Mouse (Mus musculus) small intestine, adult 2 months (tissue): ENCODE data around the gene Gipc2. TPM values are rescaled to one million over a fixed set of nuclear protein-coding genes. Genes with fewer than 3 reads are reported as not detected.

Source experiments
- H3K27ac ChIP-seq: fragments of 200-500 bp; 2 replicates; pipeline ENCODE4 v1.5.1; 2012; ENCODE audit warnings: low read depth, low read length, control low read depth, inconsistent platforms; ENCODE audit not compliant: insufficient read depth
- H3K27me3 ChIP-seq: fragments of 200-500 bp; 2 replicates; pipeline ENCODE4 v1.6.1; 2012; ENCODE audit warnings: mild to moderate bottlenecking, moderate library complexity, low read length, inconsistent platforms; ENCODE audit not compliant: control insufficient read depth, insufficient read depth
- H3K36me3 ChIP-seq: fragments of 200-500 bp; 2 replicates; pipeline ENCODE4 v1.6.1; 2012; ENCODE audit warnings: mild to moderate bottlenecking, low read length, control low read depth, inconsistent platforms; ENCODE audit not compliant: control insufficient read depth, insufficient read depth
- H3K4me1 ChIP-seq: fragments of 200-500 bp; 2 replicates; pipeline ENCODE4 v1.6.1; 2012; ENCODE audit warnings: low read length, inconsistent platforms, mixed read lengths; ENCODE audit not compliant: control insufficient read depth, insufficient read depth, insufficient read length
- H3K4me3 ChIP-seq: fragments of 200-500 bp; 2 replicates; pipeline ENCODE4 v1.5.1; 2012; ENCODE audit warnings: low read depth, mild to moderate bottlenecking, control low read depth, inconsistent platforms, low read length, moderate library complexity
- CTCF ChIP-seq: fragments of 200-500 bp; IDR thresholded peaks from 2 replicates; pipeline ENCODE4 v1.5.1; 2012; ENCODE audit warnings: low read depth, mild to moderate bottlenecking, control low read depth, inconsistent platforms, low read length, moderate library complexity, mixed read lengths; ENCODE audit not compliant: insufficient replicate concordance, insufficient read length; ENCODE audit errors: extremely low read depth
- POLR2A ChIP-seq: fragments of 200-500 bp; IDR thresholded peaks from 2 replicates; pipeline ENCODE4 v1.6.1; 2012; ENCODE audit warnings: low read depth, mild to moderate bottlenecking, control low read depth, inconsistent platforms, low read length, moderate library complexity
- WGBS: fragments of 180-500 bp; shearing (Covaris S2); methylation state at CpG from one replicate; pipeline ENCODE4 v1.1.7; 2018; 5-methylcytosine and 5-hydroxymethylcytosine counted together
- polyA plus RNA-seq: library from polyadenylated mRNA; depleted of rRNA; stranded (reverse); fragments of >200 nt; gene quantifications from 2 replicates; pipeline ENCODE4 v1.2.3, GENCODE M21; 2012

Gene Gipc2
- polyA plus RNA-seq, 1 experiment: 121 TPM

- Histone ChIP-seq H3K27ac (peak overlapping the region; percentile 9; the same call in 1 of the 2 replicates), H3K4me3 (no peak overlapping the region), H3K4me1 (peaks cover 13% of the 10 kb centered on the region; the same call in 1 of the 2 replicates), H3K36me3 (no peaks in the 10 kb centered on the region), H3K27me3 (no peaks in the 10 kb centered on the region)
- no peak for TF ChIP-seq CTCF
- TF ChIP-seq POLR2A: no peak
- WGBS: 65% methylated on average over 7 of the region's 7 CpGs
These were observed 42.3 kb upstream of the Gipc2 start for GRCm38 (mm10) chr3:152208096-152208885.

- no peaks in the 10 kb centered on the region for H3K36me3 ChIP-seq
- 96% methylated on average over 4 of the region's 4 CpGs for WGBS
- peaks cover 13% of the 10 kb centered on the region; the same call in 1 of the 2 replicates for H3K4me1 ChIP-seq
- H3K4me3 ChIP-seq: no peak overlapping the region
- TF ChIP-seq POLR2A: no peak
- no peak for TF ChIP-seq CTCF
- H3K27me3 ChIP-seq: no peaks in the 10 kb centered on the region
- no peak overlapping the region for H3K27ac ChIP-seq
These were observed 41.1 kb upstream of the Gipc2 start for GRCm38 (mm10) chr3:152207156-152207555.

GRCm38 (mm10) chr3:152204577-152204976, 38.5 kb upstream of the Gipc2 start:
- TF ChIP-seq CTCF (no peak), POLR2A (no peak)
- Histone ChIP-seq H3K27me3 (no peaks in the 10 kb centered on the region), H3K4me1 (peaks cover 15% of the 10 kb centered on the region; the same call in 1 of the 2 replicates), H3K36me3 (no peaks in the 10 kb centered on the region), H3K4me3 (no peak overlapping the region), H3K27ac (no peak overlapping the region)
- WGBS: 21% methylated on average over 3 of the region's 3 CpGs

GRCm38 (mm10) chr3:152203996-152204395, 38.0 kb upstream of the Gipc2 start:
- Histone ChIP-seq H3K27ac (peak overlapping the region; percentile 27; the same call in 1 of the 2 replicates), H3K27me3 (no peaks in the 10 kb centered on the region), H3K36me3 (no peaks in the 10 kb centered on the region), H3K4me1 (peaks cover 15% of the 10 kb centered on the region; the same call in 1 of the 2 replicates), H3K4me3 (no peak overlapping the region)
- 44% methylated on average over 3 of the region's 3 CpGs for WGBS
- TF ChIP-seq CTCF (no peak), POLR2A (no peak)

- 82% methylated on average over 6 of the region's 6 CpGs for WGBS
- H3K27ac ChIP-seq: no peak overlapping the region
These were observed 37.4 kb upstream of the Gipc2 start for GRCm38 (mm10) chr3:152203411-152203810.

GRCm38 (mm10) chr3:152202942-152203341, 36.9 kb upstream of the Gipc2 start:
- Histone ChIP-seq H3K27ac (no peak overlapping the region), H3K27me3 (no peaks in the 10 kb centered on the region), H3K36me3 (no peaks in the 10 kb centered on the region), H3K4me3 (no peak overlapping the region), H3K4me1 (peaks cover 15% of the 10 kb centered on the region; the same call in 1 of the 2 replicates)
- TF ChIP-seq POLR2A: no peak
- TF ChIP-seq CTCF: no peak

More at GRCm38 (mm10) chr3:152203411-152203810, 37.4 kb upstream of the Gipc2 start:
- no peaks in the 10 kb centered on the region for H3K36me3 ChIP-seq
- H3K4me1 ChIP-seq: peaks cover 15% of the 10 kb centered on the region; the same call in 1 of the 2 replicates
- H3K27me3 ChIP-seq: no peaks in the 10 kb centered on the region
- TF ChIP-seq CTCF: no peak
- TF ChIP-seq POLR2A: no peak
- no peak overlapping the region for H3K4me3 ChIP-seq

GRCm38 (mm10) chr3:152201651-152202050, 35.6 kb upstream of the Gipc2 start:
- Histone ChIP-seq H3K27me3 (no peaks in the 10 kb centered on the region), H3K4me1 (peaks cover 12% of the 10 kb centered on the region; the same call in 1 of the 2 replicates), H3K36me3 (no peaks in the 10 kb centered on the region), H3K27ac (peak overlapping the region; percentile 41; the same call in 1 of the 2 replicates), H3K4me3 (no peak overlapping the region)
- TF ChIP-seq POLR2A (no peak), CTCF (no peak)
- WGBS: 77% methylated on average over 2 of the region's 2 CpGs
